Mouse (Mus musculus): ENCODE data around the gene Hs3st5. TPM values are rescaled to one million over a fixed set of nuclear protein-coding genes. Genes with fewer than 3 reads are reported as not detected.
"Not testable (repeated sequence)": the region's sequence is repeated elsewhere in the genome, so short reads cannot be mapped to it uniquely, and the experiment has no call there.

Hs3st5 gene
- polyA plus RNA-seq, 1 experiment from 2014 or later, result not detected

DNA sequence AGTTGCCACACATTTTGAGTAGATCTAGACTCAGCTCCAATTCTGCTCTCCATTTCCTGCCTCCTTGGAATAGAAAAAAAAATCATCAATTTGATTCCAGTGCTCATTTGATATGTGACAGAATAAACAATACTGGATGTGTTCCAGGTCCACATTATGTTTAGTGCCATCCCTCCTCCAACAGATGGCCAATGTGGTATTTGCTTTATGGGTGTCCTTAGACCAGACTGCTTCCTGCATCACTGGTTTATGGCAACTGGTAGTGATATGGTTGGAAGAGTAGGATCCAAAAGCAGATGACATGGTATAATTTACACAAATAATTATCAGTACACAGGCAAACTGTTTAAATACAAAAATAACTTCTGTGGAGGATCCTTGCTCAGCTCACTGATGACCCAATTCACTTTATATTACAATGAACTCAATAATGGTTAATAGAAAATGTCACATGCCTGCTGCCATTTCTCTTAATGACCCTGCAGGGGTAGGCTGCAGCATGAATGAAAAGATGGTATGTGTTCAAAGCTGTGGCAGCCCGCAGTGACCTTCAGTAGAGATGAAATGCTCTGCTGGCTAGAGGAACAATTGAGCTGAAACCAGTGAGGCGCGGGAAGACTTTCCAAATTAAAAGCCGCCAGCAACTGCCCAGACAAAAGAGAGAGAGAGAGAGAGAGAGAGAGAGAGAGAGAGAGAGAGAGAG is 27.2 kb downstream of the Hs3st5 start:
- H3K27ac ChIP-seq, result no peak overlapping the region
- WGBS (ENCODE audit: missing documents), result 96% methylated on average over 4 of the region's 4 CpGs
- H3K4me3 ChIP-seq (ENCODE audit: inconsistent target), result no peak overlapping the region
- no peaks in the 10 kb centered on the region for H3K79me2 ChIP-seq (ENCODE audit: inconsistent target)
- no peaks in the 10 kb centered on the region for H3K36me3 ChIP-seq (ENCODE audit: inconsistent target)

GRCm38 (mm10) chr10:36546622-36547021 is 40.0 kb downstream of the Hs3st5 start:
- H3K4me3 ChIP-seq (ENCODE audit: inconsistent target), result no peak overlapping the region
- H3K36me3 ChIP-seq (ENCODE audit: inconsistent target), result no peaks in the 10 kb centered on the region
- H3K79me2 ChIP-seq (ENCODE audit: inconsistent target), result no peaks in the 10 kb centered on the region
- no peak overlapping the region for H3K27ac ChIP-seq
- WGBS (ENCODE audit: missing documents), result 0% methylated on average over 2 of the region's 2 CpGs

DNA sequence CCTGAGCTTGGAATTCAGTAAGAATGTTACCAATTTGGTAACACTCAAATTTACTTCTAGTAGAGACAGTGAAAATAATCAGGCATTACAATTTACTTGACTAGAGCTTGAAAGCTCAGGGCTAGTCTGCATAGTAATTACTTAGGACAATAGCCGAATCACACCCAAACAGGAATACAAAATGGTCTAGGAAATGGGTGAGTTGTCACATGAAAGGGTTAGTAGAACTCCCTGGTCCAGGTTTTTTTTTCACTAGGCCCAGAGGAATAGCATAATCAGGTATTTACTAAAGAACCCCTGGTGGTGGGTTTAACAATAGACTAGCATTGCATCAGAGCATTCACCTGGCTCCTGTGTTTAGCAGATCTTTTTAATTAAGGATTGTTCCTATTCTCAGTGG is 41.1 kb downstream of the Hs3st5 start:
- H3K79me2 ChIP-seq (ENCODE audit: inconsistent target); H3K4me3 ChIP-seq (ENCODE audit: inconsistent target): not testable (repeated sequence)
- WGBS (ENCODE audit: missing documents), result 100% methylated on average over 1 of the region's 1 CpGs

GRCm38 (mm10) chr10:36554057-36554456 is 47.4 kb downstream of the Hs3st5 start:
- Histone ChIP-seq H3K4me3 (ENCODE audit: inconsistent target) (no peak overlapping the region), H3K36me3 (ENCODE audit: inconsistent target) (no peaks in the 10 kb centered on the region), H3K27ac (no peak overlapping the region), H3K79me2 (ENCODE audit: inconsistent target) (no peaks in the 10 kb centered on the region)
- WGBS (ENCODE audit: missing documents), result 14% methylated on average over 4 of the region's 4 CpGs

More for the DNA sequence above, 41.1 kb downstream of the Hs3st5 start:
- not testable (repeated sequence) for H3K27ac ChIP-seq; H3K36me3 ChIP-seq (ENCODE audit: inconsistent target)

DNA sequence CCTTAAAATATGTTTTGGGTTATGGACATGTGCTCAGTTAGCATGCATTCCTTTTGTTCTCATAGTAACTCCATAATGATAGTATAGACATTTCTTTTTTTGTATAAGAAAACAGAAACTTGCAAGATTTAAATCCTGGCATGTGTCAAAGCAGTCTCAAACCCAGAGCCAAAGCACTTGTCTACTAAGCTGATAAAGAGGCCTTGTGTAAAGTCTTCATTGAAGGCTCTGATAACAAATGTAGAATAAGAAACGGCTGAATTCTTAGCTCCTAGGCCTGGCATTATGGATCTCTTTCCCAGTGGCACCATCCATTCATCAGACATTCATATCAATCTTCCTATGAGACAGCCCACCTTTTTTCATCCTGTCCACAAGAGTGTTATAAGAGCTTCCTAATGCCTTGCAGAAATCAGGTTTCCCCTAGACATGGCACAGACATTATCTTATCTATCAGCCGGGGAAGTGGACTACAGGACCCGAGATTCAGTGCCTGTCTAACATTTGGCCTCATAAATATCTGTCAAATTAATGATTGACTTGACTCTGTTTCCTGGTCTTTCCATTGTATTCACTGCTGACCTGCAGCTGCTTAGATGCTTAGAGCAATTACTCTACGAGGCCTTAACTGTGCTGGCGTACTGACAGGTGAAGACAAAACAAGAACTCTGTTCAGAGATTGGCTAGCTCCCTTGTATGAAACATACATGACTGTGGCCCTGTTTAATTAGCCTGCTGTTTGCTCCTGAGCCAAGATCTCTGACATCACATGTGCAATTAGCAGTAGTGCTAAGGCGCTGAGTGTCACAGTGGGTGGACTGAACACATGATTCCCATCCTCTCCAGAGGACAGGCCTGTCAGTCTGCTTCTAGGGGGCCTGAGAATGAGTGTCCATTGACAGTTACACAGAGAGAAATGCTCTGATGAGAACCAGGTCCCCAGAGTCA is 48.6 kb downstream of the Hs3st5 start:
- Histone ChIP-seq H3K36me3 (ENCODE audit: inconsistent target) (no peaks in the 10 kb centered on the region), H3K79me2 (ENCODE audit: inconsistent target) (no peaks in the 10 kb centered on the region), H3K27ac (no peak overlapping the region), H3K4me3 (ENCODE audit: inconsistent target) (no peak overlapping the region)
- WGBS (ENCODE audit: missing documents), result 85% methylated on average over 6 of the region's 6 CpGs

GRCm38 (mm10) chr10:36556128-36556527 is 49.5 kb downstream of the Hs3st5 start:
- Histone ChIP-seq H3K4me3 (ENCODE audit: inconsistent target) (no peak overlapping the region), H3K27ac (no peak overlapping the region), H3K36me3 (ENCODE audit: inconsistent target) (no peaks in the 10 kb centered on the region), H3K79me2 (ENCODE audit: inconsistent target) (no peaks in the 10 kb centered on the region)
- 100% methylated on average over 2 of the region's 2 CpGs for WGBS (ENCODE audit: missing documents)

DNA sequence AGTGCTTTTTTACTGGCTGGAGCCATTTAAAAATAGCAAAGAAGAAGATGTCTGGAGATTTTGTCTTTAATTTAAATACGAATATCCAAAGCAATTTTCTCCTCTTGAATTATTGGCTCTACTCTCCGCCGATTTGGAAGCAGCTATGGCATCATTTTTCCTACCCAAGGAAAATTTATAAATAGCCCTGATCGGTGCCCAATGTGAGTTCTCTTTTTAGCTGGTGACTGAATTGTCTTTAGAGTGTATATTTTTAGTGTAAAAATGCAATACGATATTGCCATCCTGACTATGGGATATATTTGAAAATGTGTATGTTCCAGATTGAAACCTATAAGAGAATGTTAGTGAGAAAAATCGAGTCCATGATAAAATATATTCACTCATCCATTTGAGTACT is 51.1 kb downstream of the Hs3st5 start:
- no peaks in the 10 kb centered on the region for H3K79me2 ChIP-seq (ENCODE audit: inconsistent target)
- no peak overlapping the region for H3K27ac ChIP-seq
- 90% methylated on average over 6 of the region's 6 CpGs for WGBS (ENCODE audit: missing documents)
- no peak overlapping the region for H3K4me3 ChIP-seq (ENCODE audit: inconsistent target)
- H3K36me3 ChIP-seq (ENCODE audit: inconsistent target), result no peaks in the 10 kb centered on the region

- Histone ChIP-seq H3K36me3 (ENCODE audit: inconsistent target) (no peaks in the 10 kb centered on the region), H3K79me2 (ENCODE audit: inconsistent target) (no peaks in the 10 kb centered on the region), H3K27ac (no peak overlapping the region), H3K4me3 (ENCODE audit: inconsistent target) (no peak overlapping the region)
- WGBS (ENCODE audit: missing documents), result 92% methylated on average over 5 of the region's 5 CpGs
These were observed 52.1 kb downstream of the Hs3st5 start for GRCm38 (mm10) chr10:36558736-36559135.

GRCm38 (mm10) chr10:36567258-36567657 is 60.6 kb downstream of the Hs3st5 start:
- Histone ChIP-seq H3K27ac (no peak overlapping the region), H3K36me3 (ENCODE audit: inconsistent target) (no peaks in the 10 kb centered on the region), H3K79me2 (ENCODE audit: inconsistent target) (no peaks in the 10 kb centered on the region), H3K4me3 (ENCODE audit: inconsistent target) (no peak overlapping the region)
- whole genome bisulfite sequencing (ENCODE audit: missing documents), result 4% methylated on average over 2 of the region's 2 CpGs

GRCm38 (mm10) chr10:36572540-36572939 is 65.9 kb downstream of the Hs3st5 start:
- no peak overlapping the region for H3K27ac ChIP-seq
- 83% methylated on average over 3 of the region's 3 CpGs for WGBS (ENCODE audit: missing documents)
- no peaks in the 10 kb centered on the region for H3K36me3 ChIP-seq (ENCODE audit: inconsistent target)
- H3K4me3 ChIP-seq (ENCODE audit: inconsistent target), result no peak overlapping the region
- H3K79me2 ChIP-seq (ENCODE audit: inconsistent target), result no peaks in the 10 kb centered on the region

DNA sequence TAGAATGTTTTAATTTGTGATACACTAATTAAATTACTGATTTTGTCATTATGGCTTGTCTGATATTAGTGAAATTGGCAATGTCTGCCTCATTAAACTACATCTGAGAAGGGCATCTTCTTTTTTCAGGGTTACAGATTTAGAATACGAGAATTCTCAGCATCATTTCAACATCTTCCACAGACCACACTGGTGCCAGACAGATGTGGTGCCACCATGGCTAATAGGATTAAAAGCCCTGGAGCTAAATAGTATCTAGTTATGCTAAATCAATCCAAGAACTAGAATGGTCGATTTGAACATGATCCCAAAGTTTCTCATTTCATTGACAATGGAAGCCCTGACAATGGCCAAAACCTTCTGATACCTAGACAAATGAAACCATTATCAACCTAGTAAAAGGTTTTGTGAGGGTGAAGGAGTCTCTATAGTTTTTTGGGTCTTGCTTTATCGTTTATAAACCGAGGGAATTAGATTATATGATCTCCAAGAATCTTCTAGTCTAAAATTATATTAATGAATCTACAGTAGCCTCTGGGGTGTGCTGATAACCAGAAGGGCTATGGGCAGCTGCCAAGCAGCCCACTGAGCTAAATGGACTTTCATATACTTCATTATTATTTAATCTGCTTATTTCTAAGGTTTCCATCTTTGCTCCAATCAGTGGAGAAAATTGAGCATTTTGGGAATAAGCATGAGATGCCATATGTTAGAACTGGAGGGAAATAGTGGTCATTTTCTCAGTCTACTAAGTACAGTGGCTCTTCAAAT is 71.9 kb downstream of the Hs3st5 start:
- WGBS (ENCODE audit: missing documents), result 88% methylated on average over 4 of the region's 4 CpGs
- Histone ChIP-seq H3K36me3 (ENCODE audit: inconsistent target) (no peaks in the 10 kb centered on the region), H3K79me2 (ENCODE audit: inconsistent target) (no peaks in the 10 kb centered on the region), H3K27ac (no peak overlapping the region), H3K4me3 (ENCODE audit: inconsistent target) (no peak overlapping the region)

GRCm38 (mm10) chr10:36610400-36610799 is 103.8 kb downstream of the Hs3st5 start:
- H3K36me3 ChIP-seq (ENCODE audit: inconsistent target), result no peaks in the 10 kb centered on the region
- WGBS (ENCODE audit: missing documents), result 55% methylated on average over 1 of the region's 1 CpGs
- no peaks in the 10 kb centered on the region for H3K79me2 ChIP-seq (ENCODE audit: inconsistent target)
- H3K27ac ChIP-seq, result no peak overlapping the region
- no peak overlapping the region for H3K4me3 ChIP-seq (ENCODE audit: inconsistent target)

DNA sequence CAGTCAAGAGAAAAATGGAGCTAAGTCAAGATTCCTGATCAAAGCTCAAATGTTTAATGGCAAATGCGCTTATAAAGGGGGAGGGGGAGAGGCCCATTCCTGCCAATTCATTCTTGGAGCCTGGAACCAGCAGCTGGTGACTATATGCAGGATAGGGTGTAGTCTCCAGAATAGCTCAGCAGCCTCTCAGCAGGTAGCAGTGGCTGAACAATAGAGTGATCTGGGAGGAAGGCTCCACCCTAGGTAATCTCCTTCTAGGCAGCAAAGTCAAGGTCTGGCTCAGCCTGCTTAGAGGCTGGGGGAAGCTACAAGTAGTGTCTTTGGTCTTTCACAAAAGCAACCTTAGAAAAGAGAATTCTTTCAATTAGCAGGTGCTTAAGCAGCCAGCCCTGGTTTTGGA is 104.8 kb downstream of the Hs3st5 start:
- 80% methylated on average over 1 of the region's 1 CpGs for WGBS (ENCODE audit: missing documents)

DNA sequence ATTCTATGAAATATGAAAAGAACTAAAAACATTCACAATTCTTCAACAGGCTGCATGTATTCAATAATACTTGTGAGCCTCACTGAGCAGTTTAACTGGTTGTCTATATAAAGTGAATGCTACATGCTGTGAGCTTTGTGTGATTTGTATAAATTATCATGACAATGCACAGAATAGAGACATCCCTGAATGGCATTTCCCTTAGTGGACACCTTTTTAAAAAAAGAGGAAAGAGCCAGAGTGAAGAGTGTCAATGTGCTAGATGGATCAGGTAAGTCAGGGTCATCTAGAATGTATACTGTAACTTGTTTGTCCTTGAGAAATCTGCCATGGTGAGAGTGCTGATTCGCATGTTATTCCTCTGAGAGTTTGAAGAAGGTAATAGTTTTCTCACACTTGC is 116.4 kb downstream of the Hs3st5 start:
- H3K27ac ChIP-seq, result no peak overlapping the region
- no peaks in the 10 kb centered on the region for H3K79me2 ChIP-seq (ENCODE audit: inconsistent target)
- 83% methylated on average over 1 of the region's 1 CpGs for WGBS (ENCODE audit: missing documents)
- H3K36me3 ChIP-seq (ENCODE audit: inconsistent target), result no peaks in the 10 kb centered on the region
- no peak overlapping the region for H3K4me3 ChIP-seq (ENCODE audit: inconsistent target)

More for the DNA sequence above, 104.8 kb downstream of the Hs3st5 start:
- H3K79me2 ChIP-seq (ENCODE audit: inconsistent target); H3K36me3 ChIP-seq (ENCODE audit: inconsistent target); H3K4me3 ChIP-seq (ENCODE audit: inconsistent target); H3K27ac ChIP-seq: not testable (repeated sequence)

All from macrophage (primary cell).